Mouse (Mus musculus): ENCODE measurements at regions not wholly inside any gene's neighbourhood (a gene's known extent, or its start where the extent isn't known, plus 50 kb on each side); places are given as distances from the start of the nearest gene placed in this dataset.

- DNase-seq (ENCODE audit: low spot score in 2 of 2), result peak in 1 of 2 experiments; percentile 2
Observed at GRCm38 (mm10) chr14:42055451-42055850, 61.7 kb downstream of the Gm7951 start.
